Mouse (Mus musculus): ENCODE measurements around the gene Mrap2. TPM values are rescaled to one million over a fixed set of nuclear protein-coding genes. Genes with fewer than 3 reads are reported as not detected.
"Not testable (repeated sequence)": the region's sequence is repeated elsewhere in the genome, so short reads cannot be mapped to it uniquely, and the experiment has no call there.

Gene Mrap2
- not detected in 2 replicates for polyA plus RNA-seq (2011; ENCODE audit: insufficient read depth, insufficient read length, low replicate concordance, missing spikeins)

GRCm38 (mm10) chr9:87144106-87144505, at the start of gene Mrap2:
Mrap2 (plus strand) TSS chr9:87144306.
- TF ChIP-seq POLR2A (IDR thresholded peaks at IDR 0.05; ENCODE audit: borderline replicate concordance, control insufficient read depth, low read depth, low read length) (no peak), CTCF (IDR thresholded peaks at IDR 0.05; ENCODE audit: control insufficient read depth, insufficient read depth, low read length) (no peak)

GRCm38 (mm10) chr9:87097989-87098388, 46.1 kb upstream of the Mrap2 start:
- Histone ChIP-seq H3K4me3 (replicated peaks; ENCODE audit: control insufficient read depth, low read depth, low read length) (no peak overlapping the region), H3K4me1 (ENCODE audit: control insufficient read depth, insufficient read depth, low read length) (no peaks in the 10 kb centered on the region), H3K27ac (ENCODE audit: control insufficient read depth, insufficient read depth, low read depth, low read length, poor library complexity) (no peak overlapping the region)
- TF ChIP-seq CTCF (IDR thresholded peaks at IDR 0.05; ENCODE audit: control insufficient read depth, insufficient read depth, low read length) (peak; percentile 39; the same call in 1 of the 2 replicates), POLR2A (IDR thresholded peaks at IDR 0.05; ENCODE audit: borderline replicate concordance, control insufficient read depth, low read depth, low read length) (no peak)
- whole genome bisulfite sequencing = 42% methylated on average over 2 of the region's 2 CpGs

More at GRCm38 (mm10) chr9:87144106-87144505, at the start of gene Mrap2:
- H3K4me3 ChIP-seq (replicated peaks; ENCODE audit: control insufficient read depth, low read depth, low read length) = no peak within 1 kb of the TSS
- WGBS = 2% methylated on average over 29 of the region's 29 CpGs
- no peak within 1 kb of the TSS for H3K27ac ChIP-seq (ENCODE audit: control insufficient read depth, insufficient read depth, low read depth, low read length, poor library complexity)
- H3K4me1 ChIP-seq (ENCODE audit: control insufficient read depth, insufficient read depth, low read length) = no peaks in the 10 kb centered on the region

DNA sequence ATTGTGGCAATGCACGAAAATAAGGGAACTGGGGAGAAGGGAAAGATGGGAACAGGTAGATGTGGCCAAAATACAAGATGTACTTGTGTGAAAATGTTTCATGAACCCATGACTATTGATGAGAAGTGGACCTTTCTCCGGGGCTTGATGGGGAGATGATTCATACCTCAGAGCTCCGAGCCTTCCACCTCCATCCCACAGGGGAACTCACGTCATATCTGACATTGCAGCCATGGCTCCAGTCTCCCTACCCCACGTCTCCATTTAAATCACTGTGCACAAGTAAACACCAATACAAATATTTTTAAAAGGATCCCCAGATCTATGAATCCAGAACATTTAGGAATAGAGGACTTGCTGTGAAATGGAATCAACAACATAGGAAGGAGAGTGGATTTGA, 29.1 kb upstream of the Mrap2 start:
- Histone ChIP-seq H3K27ac (ENCODE audit: control insufficient read depth, insufficient read depth, low read depth, low read length, poor library complexity) (no peak overlapping the region), H3K4me3 (replicated peaks; ENCODE audit: control insufficient read depth, low read depth, low read length) (no peak overlapping the region), H3K4me1 (ENCODE audit: control insufficient read depth, insufficient read depth, low read length) (no peaks in the 10 kb centered on the region)
- TF ChIP-seq POLR2A (IDR thresholded peaks at IDR 0.05; ENCODE audit: borderline replicate concordance, control insufficient read depth, low read depth, low read length) = no peak
- no peak for TF ChIP-seq CTCF (IDR thresholded peaks at IDR 0.05; ENCODE audit: control insufficient read depth, insufficient read depth, low read length)
- WGBS = 71% methylated on average over 5 of the region's 5 CpGs

DNA sequence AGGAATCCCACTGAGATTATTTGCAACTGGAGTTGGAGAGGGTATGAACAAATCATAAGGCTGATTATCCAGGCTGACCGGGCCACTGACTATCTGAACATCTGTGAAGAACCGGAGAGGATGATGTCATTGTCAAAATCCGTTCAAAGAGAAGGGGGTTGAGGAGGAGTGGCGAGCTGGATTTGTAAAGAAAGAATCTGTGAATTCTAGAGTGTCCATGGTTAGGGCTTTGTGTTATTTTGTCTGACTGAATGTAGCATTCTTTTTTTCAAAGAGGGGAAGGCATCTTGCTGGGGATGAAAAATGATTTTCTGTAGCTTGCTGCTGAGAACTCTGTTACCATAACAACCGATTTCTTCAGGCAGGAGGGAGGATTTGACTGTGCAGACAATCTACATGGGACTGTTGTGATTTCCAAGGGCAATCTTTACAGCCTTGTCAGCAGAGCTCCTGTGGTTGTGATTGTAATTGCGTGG, 28.6 kb upstream of the Mrap2 start:
- WGBS = 62% methylated on average over 6 of the region's 6 CpGs

DNA sequence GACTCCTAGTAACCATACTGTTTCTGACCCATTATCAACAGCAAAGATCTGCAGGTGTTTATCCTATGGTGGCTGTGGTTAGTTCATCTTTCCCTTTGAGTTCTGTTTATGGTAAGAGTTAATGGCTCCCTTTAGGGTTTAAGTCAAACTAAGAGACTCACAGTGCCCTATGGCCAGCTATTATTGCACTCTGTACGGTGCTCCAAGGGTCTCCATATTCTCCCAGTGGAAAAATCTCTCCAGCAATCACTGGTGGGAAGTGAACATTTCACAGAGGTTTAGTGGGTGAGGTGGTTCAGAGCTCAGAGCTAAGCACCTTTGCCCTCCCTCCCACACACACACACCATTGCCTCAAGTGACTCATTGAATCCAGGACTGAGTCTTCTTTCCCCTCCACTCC, 28.1 kb upstream of the Mrap2 start:
- no peak for TF ChIP-seq CTCF (IDR thresholded peaks at IDR 0.05; ENCODE audit: control insufficient read depth, insufficient read depth, low read length)
- TF ChIP-seq POLR2A (IDR thresholded peaks at IDR 0.05; ENCODE audit: borderline replicate concordance, control insufficient read depth, low read depth, low read length) = no peak
- no peaks in the 10 kb centered on the region for H3K4me1 ChIP-seq (ENCODE audit: control insufficient read depth, insufficient read depth, low read length)
- WGBS = 59% methylated on average over 1 of the region's 1 CpGs
- no peak overlapping the region for H3K27ac ChIP-seq (ENCODE audit: control insufficient read depth, insufficient read depth, low read depth, low read length, poor library complexity)
- no peak overlapping the region for H3K4me3 ChIP-seq (replicated peaks; ENCODE audit: control insufficient read depth, low read depth, low read length)

More for the DNA sequence above, 28.6 kb upstream of the Mrap2 start:
- H3K4me1 ChIP-seq (ENCODE audit: control insufficient read depth, insufficient read depth, low read length) = no peaks in the 10 kb centered on the region
- H3K4me3 ChIP-seq (replicated peaks; ENCODE audit: control insufficient read depth, low read depth, low read length) = no peak overlapping the region
- TF ChIP-seq POLR2A (IDR thresholded peaks at IDR 0.05; ENCODE audit: borderline replicate concordance, control insufficient read depth, low read depth, low read length) (no peak), CTCF (IDR thresholded peaks at IDR 0.05; ENCODE audit: control insufficient read depth, insufficient read depth, low read length) (no peak)
- no peak overlapping the region for H3K27ac ChIP-seq (ENCODE audit: control insufficient read depth, insufficient read depth, low read depth, low read length, poor library complexity)

DNA sequence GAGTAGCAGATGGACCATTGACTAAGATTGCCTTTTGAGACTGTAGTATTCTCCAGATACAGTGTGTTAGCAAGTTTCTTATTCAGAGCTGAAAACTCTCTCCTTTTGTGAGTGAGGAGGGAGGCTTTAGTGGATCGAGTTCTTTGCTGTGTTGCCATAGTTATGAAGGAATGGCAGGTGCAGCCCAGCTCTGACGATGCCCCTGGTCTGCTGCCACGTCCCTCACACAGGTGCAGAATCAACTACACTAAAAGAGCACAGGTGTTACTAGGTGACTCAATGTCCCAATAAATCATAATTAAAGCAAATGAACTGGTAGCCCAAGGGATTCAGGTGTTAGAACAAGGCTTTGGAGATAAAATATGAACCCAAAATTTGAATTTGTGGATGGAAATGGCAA, 25.1 kb upstream of the Mrap2 start:
- H3K4me3 ChIP-seq (replicated peaks; ENCODE audit: control insufficient read depth, low read depth, low read length) = no peak overlapping the region
- TF ChIP-seq POLR2A (IDR thresholded peaks at IDR 0.05; ENCODE audit: borderline replicate concordance, control insufficient read depth, low read depth, low read length) = no peak
- no peak for TF ChIP-seq CTCF (IDR thresholded peaks at IDR 0.05; ENCODE audit: control insufficient read depth, insufficient read depth, low read length)
- WGBS = 75% methylated on average over 3 of the region's 3 CpGs
- H3K4me1 ChIP-seq (ENCODE audit: control insufficient read depth, insufficient read depth, low read length) = no peaks in the 10 kb centered on the region
- no peak overlapping the region for H3K27ac ChIP-seq (ENCODE audit: control insufficient read depth, insufficient read depth, low read depth, low read length, poor library complexity)

- 78% methylated on average over 9 of the region's 9 CpGs for WGBS
These were observed 22.1 kb upstream of the Mrap2 start for GRCm38 (mm10) chr9:87121956-87122493.

DNA sequence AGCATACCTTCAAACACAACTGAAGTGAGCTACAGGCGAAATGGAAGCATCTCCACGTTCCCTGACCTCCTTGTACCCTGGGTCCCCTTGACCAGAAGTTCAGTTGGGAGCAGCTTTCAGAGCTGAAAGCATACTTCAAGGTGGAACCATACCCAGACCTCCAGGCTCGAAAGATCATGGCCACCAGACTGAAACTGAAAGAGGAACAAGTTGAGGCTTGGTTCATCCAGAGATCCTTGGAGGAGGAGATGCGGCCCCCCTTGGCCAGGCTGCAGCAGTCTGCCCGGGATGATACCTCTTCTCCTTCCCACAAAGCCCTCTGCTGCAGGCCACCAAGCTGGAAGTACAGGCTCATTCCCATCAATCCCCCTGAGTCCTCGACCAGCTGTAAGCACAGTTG, 17.1 kb upstream of the Mrap2 start:
- H3K27ac ChIP-seq (ENCODE audit: control insufficient read depth, insufficient read depth, low read depth, low read length, poor library complexity); H3K4me3 ChIP-seq (replicated peaks; ENCODE audit: control insufficient read depth, low read depth, low read length); H3K4me1 ChIP-seq (ENCODE audit: control insufficient read depth, insufficient read depth, low read length): not testable (repeated sequence)
- 62% methylated on average over 6 of the region's 6 CpGs for WGBS

More at GRCm38 (mm10) chr9:87121956-87122493, 22.1 kb upstream of the Mrap2 start:
- H3K4me1 ChIP-seq (ENCODE audit: control insufficient read depth, insufficient read depth, low read length) = no peaks in the 10 kb centered on the region
- H3K4me3 ChIP-seq (replicated peaks; ENCODE audit: control insufficient read depth, low read depth, low read length) = no peak overlapping the region
- no peak for TF ChIP-seq CTCF (IDR thresholded peaks at IDR 0.05; ENCODE audit: control insufficient read depth, insufficient read depth, low read length)
- no peak for TF ChIP-seq POLR2A (IDR thresholded peaks at IDR 0.05; ENCODE audit: borderline replicate concordance, control insufficient read depth, low read depth, low read length)
- no peak overlapping the region for H3K27ac ChIP-seq (ENCODE audit: control insufficient read depth, insufficient read depth, low read depth, low read length, poor library complexity)
